Mouse (Mus musculus): ENCODE data around the gene Sall1.

The Sall1 gene

DNA sequence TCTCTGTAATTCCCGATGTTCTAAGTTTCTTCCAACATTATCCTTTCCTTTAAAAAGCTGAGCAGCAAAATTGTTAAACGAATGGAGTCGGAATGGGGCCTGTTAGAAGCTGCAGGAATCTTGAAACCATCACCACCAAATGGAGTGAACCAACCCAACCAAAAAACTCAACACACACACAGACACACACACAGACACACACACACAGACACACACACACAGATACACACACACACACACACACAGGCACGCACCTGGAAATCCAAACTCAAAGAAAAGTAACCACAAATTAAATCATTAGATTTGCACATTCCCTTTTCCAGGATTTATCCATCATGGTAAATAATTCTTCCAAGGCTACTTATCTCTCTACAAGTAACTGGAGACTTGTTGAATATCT lies 5.0 kb downstream of the Sall1 start:
- no peak for DNase-seq

DNA sequence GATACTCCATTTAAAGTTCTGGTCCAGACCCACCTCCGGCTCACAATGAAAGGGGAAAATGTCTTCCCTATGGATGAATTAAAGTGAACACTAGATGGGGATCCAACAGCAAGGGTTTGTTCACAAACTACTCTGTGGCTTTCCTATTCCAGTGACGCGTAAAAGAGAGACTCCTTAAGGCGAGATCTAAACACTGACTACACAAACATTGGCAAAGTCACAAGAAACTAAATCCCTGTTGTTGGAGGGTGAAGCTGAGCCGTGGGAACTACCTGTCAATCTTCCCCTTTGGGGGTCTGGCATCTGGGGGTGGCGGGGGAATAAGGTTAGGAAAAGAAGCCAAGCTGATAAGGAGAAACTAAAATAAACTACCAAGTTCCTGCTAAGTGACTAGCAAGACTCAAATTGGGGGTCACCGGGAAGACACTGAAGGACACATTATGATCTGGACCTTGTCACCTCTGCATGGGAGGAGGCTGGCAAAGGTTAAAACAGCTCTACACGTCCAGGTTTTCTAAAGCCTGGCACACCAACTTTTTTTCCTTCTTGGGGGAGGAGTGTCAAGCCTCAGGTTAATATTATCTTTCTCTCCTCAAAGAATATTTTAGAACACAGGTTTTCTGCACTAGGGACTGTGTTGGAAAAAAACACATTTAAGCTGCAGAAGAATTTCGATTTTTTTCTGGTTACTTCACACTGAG lies 6.3 kb downstream of the Sall1 start:
- peak in 1 of 2 experiments; percentile 23 for DNase-seq

DNA sequence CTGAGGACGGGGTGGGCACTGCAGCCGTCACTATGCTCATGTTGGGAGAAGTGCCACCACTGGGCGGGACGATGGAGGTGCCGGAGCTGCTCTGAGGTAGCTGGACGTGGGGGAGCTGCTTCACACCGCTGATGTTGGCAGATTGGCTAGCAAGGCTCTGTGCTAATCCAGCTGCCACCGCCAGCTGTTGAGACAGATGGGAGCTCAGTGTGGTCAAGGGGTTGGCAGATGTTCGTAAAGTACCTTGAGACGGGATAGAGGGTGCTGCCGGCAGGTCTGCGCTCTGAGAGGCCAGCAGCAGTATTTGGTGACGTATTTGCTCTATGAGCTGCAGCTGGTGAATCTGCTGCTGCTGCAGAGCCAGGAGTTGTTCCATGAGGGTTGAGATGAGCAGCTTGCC lies 11.6 kb downstream of the Sall1 start:
- DNase-seq = no peak

DNA sequence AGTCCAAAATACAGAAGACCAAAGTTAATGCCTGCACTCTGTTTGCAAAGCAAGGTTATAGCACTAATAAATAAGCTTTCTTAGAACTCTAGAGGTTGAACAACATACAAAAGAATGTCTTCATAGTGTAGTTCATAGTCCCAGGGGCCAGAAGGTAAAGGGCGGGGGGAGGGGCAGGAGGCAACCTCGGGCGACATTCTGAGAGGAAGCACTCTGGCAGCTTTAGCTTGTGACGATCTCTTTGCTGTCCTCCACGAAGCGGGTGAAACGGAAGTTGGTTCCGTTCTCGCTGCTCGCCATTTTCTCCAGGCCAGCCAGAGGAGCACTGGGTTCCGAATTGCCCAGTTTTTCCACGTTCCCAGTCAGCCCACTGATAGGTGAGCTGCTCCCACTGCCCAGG lies 15.8 kb downstream of the Sall1 start:
- no peak for DNase-seq

DNA sequence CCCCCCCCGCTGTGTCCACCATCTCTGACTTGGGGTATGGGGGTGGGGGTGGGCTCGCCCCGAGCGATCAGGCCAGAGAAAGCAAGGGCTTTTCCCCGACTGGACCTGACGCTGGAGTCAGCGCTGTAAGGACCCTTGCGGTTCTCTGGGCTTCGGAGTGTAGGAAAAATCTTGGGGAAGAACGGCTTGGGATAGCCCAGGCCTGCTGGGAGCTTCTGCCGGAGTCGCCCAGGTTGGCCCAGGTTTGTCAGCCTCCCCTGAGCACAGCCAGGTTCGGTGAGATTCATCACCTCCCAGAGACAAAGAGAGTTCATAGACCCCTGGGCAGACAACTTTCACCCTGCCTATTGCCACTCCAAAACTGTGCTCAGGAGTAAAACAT lies 17.8 kb downstream of the Sall1 start:
- no peak for DNase-seq

DNA sequence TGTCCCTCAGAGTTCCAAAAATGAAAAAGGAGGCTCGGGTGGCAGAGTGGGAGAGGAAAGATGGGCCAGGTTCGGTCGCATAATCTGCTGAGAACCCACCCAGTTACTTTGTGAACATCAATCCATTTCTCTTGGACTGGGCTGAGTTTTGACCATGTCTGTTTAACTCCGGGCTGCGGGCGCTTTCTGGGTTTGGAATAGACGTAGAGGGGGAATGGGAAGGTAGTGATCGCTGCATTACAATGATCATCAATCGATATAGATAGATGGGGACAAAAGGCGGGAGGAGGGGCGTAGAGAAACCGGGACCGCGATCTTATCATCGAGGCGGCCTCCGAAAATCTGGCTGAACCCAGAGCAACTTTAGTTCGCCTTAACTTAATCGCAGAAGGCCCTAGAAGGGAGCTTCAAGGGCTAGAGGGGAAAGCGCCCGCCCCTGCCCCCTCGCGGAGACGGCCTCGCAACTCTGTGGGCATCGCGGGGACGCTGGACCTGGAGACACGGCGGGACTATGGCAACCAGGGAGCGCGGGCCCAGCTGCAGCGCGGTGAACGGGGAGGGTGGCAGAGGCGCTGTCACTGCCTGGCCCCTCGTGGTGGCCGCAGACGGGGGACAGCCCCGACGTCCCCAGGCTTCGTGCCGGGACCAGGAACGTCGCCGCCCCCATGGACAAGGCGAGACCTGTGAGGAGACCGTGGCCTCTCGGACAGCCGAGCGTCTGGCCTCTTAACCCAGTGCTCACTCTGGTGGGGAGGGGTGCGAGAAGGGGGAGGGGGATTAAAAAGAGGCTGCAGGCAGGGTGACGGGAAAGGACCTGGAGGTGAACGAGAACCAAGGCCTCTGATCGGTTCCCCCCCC lies 18.5 kb downstream of the Sall1 start:
- DNase-seq = peak; percentile 44 to 63

DNA sequence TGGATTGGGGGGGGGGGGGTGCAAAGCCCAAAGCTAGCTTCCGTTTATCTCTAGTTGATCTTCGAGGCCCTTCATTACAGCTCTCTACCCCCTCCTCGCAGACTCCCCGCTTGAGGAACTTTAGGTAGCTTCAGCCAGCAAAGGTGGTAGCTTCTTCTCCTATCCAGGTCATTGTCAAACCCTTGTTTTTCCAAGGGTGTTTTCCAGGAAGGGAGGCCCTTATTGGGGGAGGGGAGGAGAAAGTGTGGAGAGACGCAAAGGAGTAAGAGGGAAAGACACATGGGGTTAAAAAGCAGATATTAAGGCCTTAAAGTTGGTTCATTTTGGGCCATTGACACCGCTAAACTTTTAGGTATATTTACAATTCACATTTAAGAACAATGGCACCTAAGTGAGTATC lies 19.2 kb downstream of the Sall1 start:
- no peak for DNase-seq

DNA sequence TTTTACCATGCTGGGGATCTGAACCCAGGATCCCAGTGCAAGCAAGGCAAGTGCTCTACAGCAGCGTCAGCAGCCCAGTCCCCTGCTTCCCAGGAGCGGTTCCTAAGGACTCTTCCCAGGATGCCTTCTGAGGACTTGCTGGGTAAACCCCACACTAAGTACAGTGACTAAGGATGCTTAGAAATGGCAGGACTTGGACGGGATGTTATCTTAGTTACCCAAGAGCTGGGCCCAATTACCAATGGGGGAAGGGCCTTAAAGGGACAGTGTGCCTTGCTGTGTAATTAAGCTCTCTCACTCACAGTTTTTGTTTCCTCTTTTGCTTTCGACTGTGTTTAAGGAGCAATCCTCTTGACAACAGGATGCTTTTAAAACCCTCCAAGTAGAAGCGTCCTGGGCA lies 22.8 kb downstream of the Sall1 start:
- DNase-seq = no peak

DNA sequence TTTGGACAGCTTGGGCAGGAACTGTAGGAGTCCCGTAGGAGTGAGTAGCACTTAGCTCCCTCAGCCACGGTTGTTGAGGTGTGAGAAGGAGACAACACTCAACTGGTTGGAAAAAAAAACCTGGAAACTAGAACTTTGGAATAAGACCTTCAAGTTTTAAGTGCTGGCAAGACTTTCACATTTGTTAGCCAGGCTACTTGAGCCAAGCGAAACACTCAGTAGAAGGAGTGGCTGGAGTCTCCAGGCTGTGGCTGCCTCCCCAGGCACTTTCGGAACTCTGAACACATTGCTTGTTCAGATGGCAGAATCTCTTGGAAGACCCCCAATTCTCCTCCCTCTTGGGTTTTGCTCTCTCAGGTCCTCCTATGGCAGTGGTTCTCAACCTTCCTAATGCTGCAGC lies 26.1 kb downstream of the Sall1 start:
- DNase-seq = peak; percentile 9 to 31

DNA sequence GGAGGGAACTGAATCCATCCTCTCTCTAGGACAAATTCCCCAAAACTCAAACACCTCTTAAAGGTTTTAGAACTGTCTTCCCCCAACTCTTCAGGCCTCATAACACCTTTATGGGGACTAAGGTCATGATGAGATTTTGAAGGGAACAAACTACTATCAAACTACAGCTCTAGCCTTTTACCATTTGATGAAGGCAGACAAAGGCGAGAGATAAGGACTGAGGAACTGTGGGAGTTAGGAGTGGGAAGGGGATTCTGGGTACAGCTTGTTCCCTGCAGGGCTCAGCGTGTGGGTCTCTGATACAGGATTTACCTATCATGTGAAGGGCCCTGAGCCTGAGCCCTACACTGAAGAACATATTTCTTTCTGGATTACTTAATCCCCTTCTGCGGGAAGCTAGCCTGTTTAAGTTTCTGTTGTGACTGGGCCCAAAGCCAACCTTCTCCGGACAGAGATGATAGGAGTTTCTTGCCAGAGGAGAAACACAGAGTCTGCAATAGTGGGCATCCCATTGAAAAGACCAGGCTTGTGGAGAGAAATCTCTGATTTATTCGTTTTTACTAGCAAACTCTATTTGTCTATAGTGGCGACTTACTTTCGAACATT lies 27.4 kb downstream of the Sall1 start:
- DNase-seq = peak; percentile 9 to 32

DNA sequence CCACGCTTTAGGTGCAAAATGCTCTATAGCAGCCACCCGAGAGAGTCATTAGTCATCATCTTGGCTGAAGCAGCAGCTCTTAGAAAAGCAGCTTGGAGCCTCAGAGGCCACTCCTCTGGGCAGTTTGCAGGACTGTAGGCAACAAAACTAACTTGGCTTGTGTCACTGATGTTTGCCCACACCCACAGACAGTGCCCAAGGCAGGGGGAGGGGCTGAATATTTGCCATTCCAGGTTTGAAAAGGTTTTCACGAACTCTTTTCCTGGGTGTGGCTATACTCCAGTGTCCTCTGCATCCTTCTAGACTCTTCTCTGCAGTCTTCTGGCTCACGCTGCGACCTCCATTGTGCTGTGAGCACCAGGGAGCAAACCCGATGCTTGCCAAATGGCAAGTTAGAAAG lies 28.4 kb downstream of the Sall1 start:
- DNase-seq = peak in 1 of 2 experiments; percentile 4

DNA sequence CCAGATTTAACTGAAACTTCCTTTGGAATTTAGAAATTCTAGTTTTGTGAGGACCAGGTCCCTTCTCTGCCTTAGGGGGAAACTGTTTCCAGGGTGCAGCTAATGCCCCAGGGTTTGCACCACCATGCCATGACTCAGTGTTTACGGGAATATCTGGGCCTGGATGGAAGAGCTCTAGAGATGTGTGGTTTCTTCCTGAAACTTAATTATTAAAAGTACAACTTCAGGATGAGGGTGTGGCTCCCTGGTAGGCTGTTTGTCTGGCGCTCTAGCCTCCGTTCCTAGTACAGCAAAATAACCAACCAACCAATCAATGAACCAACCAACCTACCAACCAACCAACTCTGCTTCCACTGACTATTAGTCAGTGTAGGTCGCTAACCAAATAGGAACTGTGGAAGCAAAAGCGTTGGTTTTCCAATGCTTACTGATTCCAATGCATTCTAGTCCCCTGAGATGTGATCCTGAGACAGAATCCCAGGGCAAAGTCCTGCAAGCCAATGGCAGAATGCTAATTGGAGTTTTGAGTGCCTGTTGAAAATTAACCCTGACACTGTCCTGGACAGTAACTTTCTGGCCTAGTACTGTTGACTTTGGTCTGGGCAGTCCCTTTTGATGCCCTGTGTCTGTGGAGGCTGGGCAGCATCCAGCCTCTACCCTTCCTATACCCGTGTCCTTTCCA lies 31.0 kb downstream of the Sall1 start:
- no peak for DNase-seq

DNA sequence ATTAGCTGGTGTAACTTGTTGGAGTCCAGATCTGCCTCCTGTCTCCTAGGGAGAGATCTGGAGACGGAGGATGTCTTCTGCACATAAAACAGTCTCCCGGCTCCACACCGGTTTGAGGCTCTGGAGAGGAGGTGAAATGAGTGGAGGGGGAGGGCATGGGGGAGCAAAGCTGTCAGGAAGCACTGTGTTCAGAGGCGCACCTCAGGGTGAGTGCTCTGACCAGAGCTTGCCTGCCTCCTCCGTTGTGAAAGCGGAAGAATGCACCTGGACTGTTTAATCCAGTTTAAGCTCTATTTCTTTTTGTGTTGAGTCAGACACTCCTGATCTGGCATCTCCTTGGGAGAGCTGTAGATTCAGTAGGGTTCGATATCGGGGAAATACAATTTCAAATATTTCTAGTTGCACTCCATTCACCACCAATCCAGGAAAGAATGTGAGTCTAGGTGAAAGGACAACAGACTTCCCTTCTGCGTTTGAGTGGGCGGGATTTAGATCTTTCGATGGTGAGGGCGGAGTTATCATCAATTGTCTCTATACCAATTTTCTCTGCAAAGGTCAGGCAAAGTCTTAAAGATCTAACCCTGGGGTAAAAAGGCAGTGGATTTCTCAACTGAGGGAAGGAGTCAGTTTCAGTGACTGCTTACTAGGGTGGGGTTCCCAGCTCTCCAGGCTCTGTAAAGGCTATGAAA lies 31.8 kb downstream of the Sall1 start:
- DNase-seq = no peak

DNA sequence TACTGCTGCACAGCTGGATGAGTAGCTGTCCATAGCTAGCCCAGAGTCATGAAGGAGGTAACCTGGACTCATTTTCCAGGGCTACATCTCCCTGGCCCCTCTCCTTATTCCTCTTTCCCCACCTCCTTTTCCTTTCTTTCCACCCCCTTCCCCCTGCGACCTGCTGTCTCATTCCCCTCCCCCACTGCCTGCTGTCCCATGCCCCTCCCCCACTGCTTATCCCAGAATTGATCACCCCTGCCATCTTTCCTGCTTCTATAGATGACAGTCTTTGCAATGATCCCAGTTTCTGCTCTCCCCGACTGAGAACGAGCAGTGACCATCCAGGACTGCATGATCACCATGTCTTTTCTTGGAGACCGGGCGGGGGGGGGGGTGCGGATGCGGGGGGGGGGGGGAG lies 35.2 kb downstream of the Sall1 start:
- no peak for DNase-seq

DNA sequence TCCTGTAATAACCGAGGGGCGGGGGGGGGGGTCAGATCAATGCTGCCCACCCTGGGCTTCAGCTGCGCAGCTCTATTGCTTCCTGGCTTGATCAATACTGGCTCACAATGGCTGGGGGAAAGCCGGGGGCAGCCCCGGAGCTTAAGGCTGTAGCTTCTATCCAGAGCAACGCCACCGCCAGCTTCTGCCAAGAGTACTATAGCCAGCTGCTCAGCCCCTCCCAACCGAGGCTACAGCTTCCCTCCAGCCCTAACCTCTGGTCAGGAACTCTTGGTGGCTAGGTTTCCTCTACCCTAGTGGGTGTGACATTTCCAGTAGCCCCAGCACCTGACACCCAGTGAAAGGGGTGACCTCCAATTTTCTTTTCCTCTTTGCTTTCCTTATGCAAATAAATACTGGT lies 36.8 kb downstream of the Sall1 start:
- DNase-seq = peak in 1 of 2 experiments; percentile 14

DNA sequence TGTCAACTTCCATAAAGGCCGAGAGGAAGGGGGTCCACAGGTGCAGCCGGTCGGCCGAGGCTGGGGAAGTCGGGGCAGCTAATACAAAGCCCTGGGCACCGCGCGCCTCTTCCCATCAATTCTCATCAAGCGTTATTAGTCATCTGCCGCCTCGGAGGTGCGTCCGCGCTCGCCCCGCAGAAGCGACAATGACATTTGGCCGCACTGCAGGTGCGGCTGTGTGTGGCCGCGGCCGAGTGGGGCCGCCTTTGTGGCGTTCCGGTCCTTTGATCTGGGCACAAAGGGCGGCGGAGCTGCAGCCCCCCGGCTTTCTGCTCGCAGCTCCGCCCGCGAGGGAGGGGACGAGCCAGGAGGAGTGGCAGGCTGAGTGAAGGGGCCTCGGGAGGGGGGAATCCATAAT lies 37.5 kb downstream of the Sall1 start:
- peak; percentile 48 to 66 for DNase-seq

DNA sequence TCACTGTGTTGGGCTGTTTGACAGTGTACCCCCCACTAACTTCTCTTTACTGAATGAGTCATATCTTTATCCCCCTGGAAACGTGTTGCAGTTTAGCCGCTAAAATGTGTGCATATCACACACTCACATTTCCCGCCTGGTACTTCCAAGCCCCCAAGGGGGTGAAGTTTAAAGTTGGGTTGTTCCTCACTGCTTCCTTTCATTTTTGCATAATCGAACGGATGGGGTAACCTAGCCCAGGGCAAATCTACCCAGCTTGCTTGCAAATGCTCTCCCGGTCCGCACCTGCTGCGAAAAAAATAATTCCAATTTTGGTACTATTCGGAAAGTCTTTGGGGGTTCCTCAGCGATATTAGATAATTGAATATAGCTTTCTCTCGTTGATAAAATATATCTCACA lies 38.2 kb downstream of the Sall1 start:
- DNase-seq = no peak

DNA sequence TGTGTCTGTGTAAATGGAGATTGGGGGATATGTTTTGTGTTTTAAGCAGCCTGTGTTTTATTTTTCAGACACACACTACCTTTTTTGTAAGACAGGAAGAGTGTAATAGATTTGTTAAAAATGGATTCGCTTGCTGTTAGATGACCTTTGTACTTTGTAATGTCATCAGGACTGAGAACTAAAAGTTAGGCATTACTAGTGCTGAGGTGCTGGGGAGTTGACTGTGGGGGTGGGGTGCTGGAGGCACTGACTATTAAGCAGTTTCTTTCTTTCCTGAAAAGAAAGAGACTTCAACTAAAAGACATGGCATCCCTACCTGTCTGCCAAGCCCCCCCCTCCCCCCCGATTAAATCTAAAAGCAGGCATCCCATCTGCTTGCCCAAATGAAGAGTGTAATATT lies 39.9 kb downstream of the Sall1 start:
- no peak for DNase-seq

DNA sequence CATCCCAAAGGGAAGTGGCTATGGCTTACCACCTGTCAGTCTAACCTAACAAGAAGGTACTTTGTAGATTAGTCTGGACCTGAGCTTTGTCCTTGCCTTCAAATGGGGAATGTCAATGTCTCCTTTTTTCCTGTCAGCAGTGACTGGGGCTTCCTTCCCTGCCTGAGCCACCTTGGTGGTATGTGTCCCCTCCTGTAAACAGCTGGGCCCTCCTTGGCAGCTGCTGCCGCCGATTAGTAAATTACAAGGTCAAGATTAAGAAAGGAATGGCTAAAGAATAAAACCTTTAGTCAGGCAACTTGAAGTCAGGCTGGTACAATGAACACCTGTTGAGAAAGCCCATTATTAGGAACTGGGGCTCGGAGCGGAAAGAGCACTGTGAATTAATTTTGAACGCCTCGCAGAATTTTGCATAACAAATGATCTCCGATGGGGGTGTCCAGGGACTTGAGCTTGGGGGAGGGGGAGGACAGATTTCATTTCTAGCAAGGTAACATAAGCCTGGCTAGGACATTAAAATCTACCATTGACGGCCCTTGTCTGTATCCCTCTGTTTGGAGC lies 40.5 kb downstream of the Sall1 start:
- DNase-seq = no peak

DNA sequence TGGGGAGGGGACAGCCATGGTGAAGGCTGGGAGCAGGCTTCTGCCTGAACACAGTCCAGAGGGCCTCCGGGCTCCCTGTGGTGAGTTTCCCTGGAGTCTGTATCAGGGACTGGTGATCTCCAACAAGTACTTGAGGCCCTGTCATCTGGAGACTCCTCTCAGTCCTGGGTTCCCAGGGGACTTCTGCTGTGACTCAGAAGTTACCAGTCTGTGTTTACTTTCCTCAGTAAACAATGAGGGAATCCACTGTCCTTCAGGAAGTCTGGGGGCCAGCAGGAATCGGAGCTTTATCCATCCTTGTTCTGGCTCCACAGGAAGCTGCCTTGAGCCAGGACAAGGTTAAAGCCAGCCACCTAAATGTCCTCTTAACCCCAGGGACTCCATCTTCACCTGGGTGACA lies 41.8 kb downstream of the Sall1 start:
- DNase-seq = no peak

DNA sequence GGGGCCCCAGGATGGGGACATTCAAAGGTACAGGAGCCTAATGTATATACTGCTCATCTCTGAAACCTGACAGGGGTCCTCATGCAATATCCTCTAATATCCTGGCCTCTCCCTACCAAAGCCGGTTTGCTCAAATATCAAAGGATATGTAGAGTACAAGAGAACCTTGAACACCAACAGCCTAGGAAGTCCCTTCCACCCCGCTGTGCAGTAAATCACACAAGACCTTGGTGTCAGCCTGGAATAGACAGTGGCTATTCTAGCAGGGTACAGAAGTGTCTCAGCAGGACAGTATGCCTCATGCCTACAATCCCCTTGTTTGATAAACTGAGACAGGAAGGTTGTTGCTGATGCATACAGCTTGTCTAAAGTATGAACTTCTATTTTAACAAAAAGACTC lies 46.7 kb downstream of the Sall1 start:
- DNase-seq = no peak

DNA sequence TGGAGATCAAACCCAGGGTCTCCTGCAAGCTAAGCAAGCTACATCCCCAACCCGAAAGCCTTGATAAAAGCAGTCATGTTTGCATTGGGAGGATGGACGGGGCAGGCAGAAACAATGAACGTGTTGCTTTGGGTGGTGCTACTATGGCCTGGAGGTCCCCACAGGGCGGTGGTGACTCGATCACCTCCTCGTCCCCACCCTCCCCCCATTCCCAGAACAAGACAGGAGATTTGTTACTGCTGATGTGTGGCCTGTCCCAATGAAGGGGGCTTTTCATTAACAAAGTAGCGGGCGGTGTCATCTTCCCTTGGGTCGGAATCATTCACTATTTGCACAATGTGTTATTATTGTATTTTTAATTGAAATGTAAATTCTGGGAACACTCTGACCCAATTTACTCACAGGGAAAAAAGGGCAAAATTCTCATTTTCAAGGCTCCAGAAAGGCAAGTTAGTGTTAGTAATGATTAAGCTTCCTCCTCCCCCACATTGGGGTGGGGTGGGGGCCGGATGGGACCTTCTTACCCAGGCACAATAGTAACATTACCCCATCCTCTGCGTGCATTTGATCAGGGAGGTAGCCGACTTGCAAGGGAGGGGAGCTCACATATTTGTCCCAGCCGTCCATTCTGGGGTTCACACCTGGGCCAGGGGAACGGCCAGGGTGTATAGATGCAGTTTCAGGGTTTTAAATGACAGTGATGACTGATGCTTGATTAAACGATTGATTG lies 52.0 kb downstream of the Sall1 start:
- no peak for DNase-seq

Measured in cerebellum, postnatal 10 days (tissue).